Mouse (Mus musculus): ENCODE measurements at regions not wholly inside any gene's neighbourhood (a gene's known extent, or its start where the extent isn't known, plus 50 kb on each side); places are given as distances from the start of the nearest gene placed in this dataset.

- no peak overlapping the region for H3K9ac ChIP-seq (ENCODE audit: low read depth, low read length)
- H3K27me3 ChIP-seq (ENCODE audit: control insufficient read depth, insufficient read depth, low read depth, low read length), result no peaks in the 10 kb centered on the region
- no peaks in the 10 kb centered on the region for H3K36me3 ChIP-seq (ENCODE audit: control insufficient read depth, insufficient read depth)
- no peak overlapping the region for H3K27ac ChIP-seq (ENCODE audit: low read length)
- H3K4me1 ChIP-seq (ENCODE audit: control insufficient read depth, low read depth, low read length), result no peaks in the 10 kb centered on the region
- H3K4me2 ChIP-seq (ENCODE audit: low read depth, low read length), result no peak overlapping the region
- no peak overlapping the region for H3K4me3 ChIP-seq (ENCODE audit: low read depth, low read length)
- 64% methylated on average over 5 of the region's 5 CpGs for WGBS (ENCODE audit: insufficient replicate concordance)
- ATAC-seq (ENCODE audit: low read depth), result no peak
- H3K9me3 ChIP-seq (replicated peaks; ENCODE audit: control insufficient read depth, low read length), result no peaks in the 10 kb centered on the region
These were observed 80.3 kb upstream of the Arhgap21 start for GRCm38 (mm10) chr2:21048996-21049395.

- Histone ChIP-seq H3K36me3 (ENCODE audit: control insufficient read depth, insufficient read depth) (no peaks in the 10 kb centered on the region), H3K4me2 (ENCODE audit: low read depth, low read length) (no peak overlapping the region), H3K4me3 (ENCODE audit: low read depth, low read length) (no peak overlapping the region), H3K27me3 (ENCODE audit: control insufficient read depth, insufficient read depth, low read depth, low read length) (no peaks in the 10 kb centered on the region), H3K4me1 (ENCODE audit: control insufficient read depth, low read depth, low read length) (no peaks in the 10 kb centered on the region), H3K9ac (ENCODE audit: low read depth, low read length) (no peak overlapping the region), H3K9me3 (replicated peaks; ENCODE audit: control insufficient read depth, low read length) (no peaks in the 10 kb centered on the region), H3K27ac (ENCODE audit: low read length) (no peak overlapping the region)
- WGBS (ENCODE audit: insufficient replicate concordance), result 68% methylated on average over 6 of the region's 6 CpGs
- no peak for ATAC-seq (ENCODE audit: low read depth)
These were observed 79.5 kb upstream of the Arhgap21 start for GRCm38 (mm10) chr2:21048226-21048625.

- Histone ChIP-seq H3K27ac (ENCODE audit: low read length) (no peak overlapping the region), H3K4me2 (ENCODE audit: low read depth, low read length) (no peak overlapping the region), H3K4me1 (ENCODE audit: control insufficient read depth, low read depth, low read length) (no peaks in the 10 kb centered on the region), H3K27me3 (ENCODE audit: control insufficient read depth, insufficient read depth, low read depth, low read length) (no peaks in the 10 kb centered on the region), H3K4me3 (ENCODE audit: low read depth, low read length) (no peak overlapping the region), H3K9me3 (replicated peaks; ENCODE audit: control insufficient read depth, low read length) (no peaks in the 10 kb centered on the region), H3K36me3 (ENCODE audit: control insufficient read depth, insufficient read depth) (no peaks in the 10 kb centered on the region), H3K9ac (ENCODE audit: low read depth, low read length) (no peak overlapping the region)
- 54% methylated on average over 9 of the region's 9 CpGs for WGBS (ENCODE audit: insufficient replicate concordance)
- no peak for ATAC-seq (ENCODE audit: low read depth)
These were observed 77.9 kb upstream of the Arhgap21 start for GRCm38 (mm10) chr2:21046503-21047116.

GRCm38 (mm10) chr2:21044781-21045180 lies 76.1 kb upstream of the Arhgap21 start:
- no peaks in the 10 kb centered on the region for H3K27me3 ChIP-seq (ENCODE audit: control insufficient read depth, insufficient read depth, low read depth, low read length)
- no peak overlapping the region for H3K4me3 ChIP-seq (ENCODE audit: low read depth, low read length)
- H3K27ac ChIP-seq (ENCODE audit: low read length), result no peak overlapping the region
- H3K9me3 ChIP-seq (replicated peaks; ENCODE audit: control insufficient read depth, low read length), result no peaks in the 10 kb centered on the region
- no peak overlapping the region for H3K4me2 ChIP-seq (ENCODE audit: low read depth, low read length)
- H3K36me3 ChIP-seq (ENCODE audit: control insufficient read depth, insufficient read depth), result no peaks in the 10 kb centered on the region
- no peak overlapping the region for H3K9ac ChIP-seq (ENCODE audit: low read depth, low read length)
- no peak for ATAC-seq (ENCODE audit: low read depth)
- H3K4me1 ChIP-seq (ENCODE audit: control insufficient read depth, low read depth, low read length), result no peaks in the 10 kb centered on the region
- 67% methylated on average over 7 of the region's 7 CpGs for WGBS (ENCODE audit: insufficient replicate concordance)

- Histone ChIP-seq H3K4me2 (ENCODE audit: low read depth, low read length) (no peak overlapping the region), H3K27me3 (ENCODE audit: control insufficient read depth, insufficient read depth, low read depth, low read length) (no peaks in the 10 kb centered on the region), H3K36me3 (ENCODE audit: control insufficient read depth, insufficient read depth) (no peaks in the 10 kb centered on the region), H3K4me1 (ENCODE audit: control insufficient read depth, low read depth, low read length) (no peaks in the 10 kb centered on the region), H3K9ac (ENCODE audit: low read depth, low read length) (no peak overlapping the region), H3K4me3 (ENCODE audit: low read depth, low read length) (no peak overlapping the region), H3K27ac (ENCODE audit: low read length) (no peak overlapping the region), H3K9me3 (replicated peaks; ENCODE audit: control insufficient read depth, low read length) (no peaks in the 10 kb centered on the region)
- WGBS (ENCODE audit: insufficient replicate concordance), result 68% methylated on average over 7 of the region's 7 CpGs
- ATAC-seq (ENCODE audit: low read depth), result no peak
These were observed 75.3 kb upstream of the Arhgap21 start for GRCm38 (mm10) chr2:21044007-21044406.

GRCm38 (mm10) chr2:21043302-21043701 lies 74.6 kb upstream of the Arhgap21 start:
- Histone ChIP-seq H3K9me3 (replicated peaks; ENCODE audit: control insufficient read depth, low read length) (no peaks in the 10 kb centered on the region), H3K4me3 (ENCODE audit: low read depth, low read length) (no peak overlapping the region), H3K4me1 (ENCODE audit: control insufficient read depth, low read depth, low read length) (no peaks in the 10 kb centered on the region), H3K27ac (ENCODE audit: low read length) (no peak overlapping the region), H3K4me2 (ENCODE audit: low read depth, low read length) (no peak overlapping the region), H3K27me3 (ENCODE audit: control insufficient read depth, insufficient read depth, low read depth, low read length) (no peaks in the 10 kb centered on the region), H3K9ac (ENCODE audit: low read depth, low read length) (no peak overlapping the region), H3K36me3 (ENCODE audit: control insufficient read depth, insufficient read depth) (no peaks in the 10 kb centered on the region)
- WGBS (ENCODE audit: insufficient replicate concordance), result 55% methylated on average over 4 of the region's 4 CpGs
- no peak for ATAC-seq (ENCODE audit: low read depth)

GRCm38 (mm10) chr2:21037607-21038006 lies 68.9 kb upstream of the Arhgap21 start:
- H3K4me1 ChIP-seq (ENCODE audit: control insufficient read depth, low read depth, low read length), result no peaks in the 10 kb centered on the region
- no peak overlapping the region for H3K27ac ChIP-seq (ENCODE audit: low read length)
- no peak for ATAC-seq (ENCODE audit: low read depth)
- no peaks in the 10 kb centered on the region for H3K27me3 ChIP-seq (ENCODE audit: control insufficient read depth, insufficient read depth, low read depth, low read length)
- no peak overlapping the region for H3K4me3 ChIP-seq (ENCODE audit: low read depth, low read length)
- H3K4me2 ChIP-seq (ENCODE audit: low read depth, low read length), result no peak overlapping the region
- WGBS (ENCODE audit: insufficient replicate concordance), result 71% methylated on average over 3 of the region's 3 CpGs
- no peaks in the 10 kb centered on the region for H3K36me3 ChIP-seq (ENCODE audit: control insufficient read depth, insufficient read depth)
- no peak overlapping the region for H3K9ac ChIP-seq (ENCODE audit: low read depth, low read length)
- H3K9me3 ChIP-seq (replicated peaks; ENCODE audit: control insufficient read depth, low read length), result no peaks in the 10 kb centered on the region

- Histone ChIP-seq H3K9ac (ENCODE audit: low read depth, low read length) (no peak overlapping the region), H3K27ac (ENCODE audit: low read length) (no peak overlapping the region), H3K4me1 (ENCODE audit: control insufficient read depth, low read depth, low read length) (no peaks in the 10 kb centered on the region), H3K27me3 (ENCODE audit: control insufficient read depth, insufficient read depth, low read depth, low read length) (no peaks in the 10 kb centered on the region), H3K4me3 (ENCODE audit: low read depth, low read length) (no peak overlapping the region), H3K4me2 (ENCODE audit: low read depth, low read length) (no peak overlapping the region), H3K9me3 (replicated peaks; ENCODE audit: control insufficient read depth, low read length) (no peaks in the 10 kb centered on the region), H3K36me3 (ENCODE audit: control insufficient read depth, insufficient read depth) (no peaks in the 10 kb centered on the region)
- no peak for ATAC-seq (ENCODE audit: low read depth)
- 57% methylated on average over 8 of the region's 8 CpGs for WGBS (ENCODE audit: insufficient replicate concordance)
These were observed 68.5 kb upstream of the Arhgap21 start for GRCm38 (mm10) chr2:21037181-21037580.

- ATAC-seq (ENCODE audit: low read depth), result no peak
- Histone ChIP-seq H3K27me3 (ENCODE audit: control insufficient read depth, insufficient read depth, low read depth, low read length) (no peaks in the 10 kb centered on the region), H3K4me3 (ENCODE audit: low read depth, low read length) (no peak overlapping the region), H3K9ac (ENCODE audit: low read depth, low read length) (no peak overlapping the region), H3K36me3 (ENCODE audit: control insufficient read depth, insufficient read depth) (no peaks in the 10 kb centered on the region), H3K4me2 (ENCODE audit: low read depth, low read length) (no peak overlapping the region), H3K4me1 (ENCODE audit: control insufficient read depth, low read depth, low read length) (no peaks in the 10 kb centered on the region), H3K9me3 (replicated peaks; ENCODE audit: control insufficient read depth, low read length) (no peaks in the 10 kb centered on the region), H3K27ac (ENCODE audit: low read length) (no peak overlapping the region)
- 58% methylated on average over 5 of the region's 5 CpGs for WGBS (ENCODE audit: insufficient replicate concordance)
These were observed 67.4 kb upstream of the Arhgap21 start for GRCm38 (mm10) chr2:21035884-21036648.

All from liver, embryonic 16.5 days (tissue).